Mouse (Mus musculus) heart, postnatal 14 days (tissue): ENCODE measurements around the gene Ank3. TPM values are rescaled to one million over a fixed set of nuclear protein-coding genes. Genes with fewer than 3 reads are reported as not detected.

Experiments
- DNase-seq, 2 experiments: peaks; one replicate each; pipeline ENCODE4 v3.0.0; 2021 to 2022
- intact Hi-C: fragments of 180-260 bp; cut with DNase I; formaldehyde crosslinking; loops from one replicate; pipeline ENCODE4 v1.15.1; 2025
- total RNA-seq, 2 experiments: library from RNA; stranded (reverse); gene quantifications; 2 replicates each; pipeline ENCODE4 v1.2.3; 2021

The Ank3 gene
- total RNA-seq, 2 experiments from 2014 or later: 78.4 to 78.6 TPM

- intact Hi-C loops: no loop called here
- DNase-seq: no peak
Observed at GRCm38 (mm10) chr10:69560237-69560636, 161.7 kb downstream of the Ank3 start.

GRCm38 (mm10) chr10:69562931-69563330, 164.4 kb downstream of the Ank3 start:
- intact Hi-C loops: no loop called here
- no peak for DNase-seq

GRCm38 (mm10) chr10:69565052-69565451, 166.5 kb downstream of the Ank3 start:
- no peak for DNase-seq
- intact Hi-C loops: no loop called here

GRCm38 (mm10) chr10:69568976-69569375, 170.4 kb downstream of the Ank3 start:
- intact Hi-C loops: no loop called here
- no peak for DNase-seq

- no peak for DNase-seq
- intact Hi-C loops: no loop called here
Observed at GRCm38 (mm10) chr10:69569740-69570139, 171.2 kb downstream of the Ank3 start.

- intact Hi-C loops: no loop called here
- DNase-seq: no peak
Observed at GRCm38 (mm10) chr10:69570466-69571288, 172.1 kb downstream of the Ank3 start.

GRCm38 (mm10) chr10:69571422-69571821, 172.8 kb downstream of the Ank3 start:
- DNase-seq: no peak
- intact Hi-C loops: no loop called here

- no peak for DNase-seq
- intact Hi-C loops: no loop called here
Observed at GRCm38 (mm10) chr10:69571972-69572371, 173.4 kb downstream of the Ank3 start.

GRCm38 (mm10) chr10:69573054-69573453, 174.5 kb downstream of the Ank3 start:
- no peak for DNase-seq
- intact Hi-C loops: no loop called here

GRCm38 (mm10) chr10:69573746-69574145, 175.2 kb downstream of the Ank3 start:
- intact Hi-C loops: no loop called here

GRCm38 (mm10) chr10:69574190-69574663, 175.7 kb downstream of the Ank3 start:
- DNase-seq: no peak
- intact Hi-C loops: no loop called here

More at GRCm38 (mm10) chr10:69573746-69574145, 175.2 kb downstream of the Ank3 start:
- DNase-seq: no peak

- no peak for DNase-seq
- intact Hi-C loops: no loop called here
Observed at GRCm38 (mm10) chr10:69574894-69575293, 176.3 kb downstream of the Ank3 start.

GRCm38 (mm10) chr10:69575451-69575850, 176.9 kb downstream of the Ank3 start:
- intact Hi-C loops: no loop called here
- DNase-seq: no peak

GRCm38 (mm10) chr10:69576264-69576663, 177.7 kb downstream of the Ank3 start:
- intact Hi-C loops: no loop called here

GRCm38 (mm10) chr10:69577061-69577728, 178.6 kb downstream of the Ank3 start:
- DNase-seq: no peak
- intact Hi-C loops: no loop called here

More at GRCm38 (mm10) chr10:69576264-69576663, 177.7 kb downstream of the Ank3 start:
- DNase-seq: no peak

- no peak for DNase-seq
- intact Hi-C loops: no loop called here
Observed at GRCm38 (mm10) chr10:69577729-69578061, 179.1 kb downstream of the Ank3 start.

- intact Hi-C loops: no loop called here
Observed at GRCm38 (mm10) chr10:69579585-69579984, 181.0 kb downstream of the Ank3 start.

GRCm38 (mm10) chr10:69581525-69581924, 183.0 kb downstream of the Ank3 start:
- intact Hi-C loops: loop anchor here (5.0 kb wide), 1 partner anchor 71 kb away; no protein-coding TSS in a partner anchor

More at GRCm38 (mm10) chr10:69579585-69579984, 181.0 kb downstream of the Ank3 start:
- no peak for DNase-seq

GRCm38 (mm10) chr10:69583874-69584481, 185.4 kb downstream of the Ank3 start:
- DNase-seq: peak; percentile 28 to 36
- intact Hi-C loops: loop anchor here (5.0 kb wide), 1 partner anchor 68 kb away; no protein-coding TSS in a partner anchor

More at GRCm38 (mm10) chr10:69581525-69581924, 183.0 kb downstream of the Ank3 start:
- DNase-seq: no peak

GRCm38 (mm10) chr10:69584566-69584965, 186.0 kb downstream of the Ank3 start:
- intact Hi-C loops: loop anchor here (5.0 kb wide), 1 partner anchor 68 kb away; no protein-coding TSS in a partner anchor
- DNase-seq: no peak

GRCm38 (mm10) chr10:69585271-69585670, 186.7 kb downstream of the Ank3 start:
- no peak for DNase-seq
- intact Hi-C loops: no loop called here
